Mouse (Mus musculus) MEL (cell line): Measurements from ENCODE around the gene Vamp2. TPM values are rescaled to one million over a fixed set of nuclear protein-coding genes. Genes with fewer than 3 reads are reported as not detected.

Source experiments
- DNase-seq: peaks from one replicate; pipeline ENCODE4 v3.0.0; 2011; ENCODE audit warnings: low read depth, low spot score
- H3K27ac ChIP-seq: 2 replicates; pipeline ENCODE4 v1.5.1; 2012; ENCODE audit warnings: low read depth, mild to moderate bottlenecking, control low read depth, low read length, moderate library complexity; ENCODE audit not compliant: control insufficient read depth
- H3K27me3 ChIP-seq, 2 experiments: fragments of 150-350 bp in 1 of 2; sonication (generic) in 1 of 2; 2 replicates each; pipeline ENCODE4 v1.6.1; 2012; ENCODE audit warnings: low read length in 2 of 2, mild to moderate bottlenecking in 2 of 2, improper control_type of control experiment in 1 of 2, moderate library complexity in 1 of 2; ENCODE audit not compliant: insufficient read depth in 2 of 2, control insufficient read depth in 1 of 2
- H3K36me3 ChIP-seq, 2 experiments: 2 replicates each; pipeline ENCODE4 v1.6.1; 2012 to 2014; ENCODE audit warnings: low read length in 2 of 2, improper control_type of control experiment in 1 of 2, inconsistent platforms in 1 of 2, mild to moderate bottlenecking in 1 of 2; ENCODE audit not compliant: insufficient read depth in 2 of 2, control insufficient read depth in 1 of 2
- H3K4me1 ChIP-seq, 2 experiments: fragments of 150-350 bp in 1 of 2; sonication (generic) in 1 of 2; 2 replicates each; pipeline ENCODE4 v1.6.1; 2012; ENCODE audit warnings: low read length in 2 of 2, improper control_type of control experiment in 1 of 2, mild to moderate bottlenecking in 1 of 2; ENCODE audit not compliant: insufficient read depth in 2 of 2, control insufficient read depth in 1 of 2
- H3K4me3 ChIP-seq, 2 experiments: fragments of 150-350 bp in 1 of 2; sonication (generic) in 1 of 2; 2 replicates each; pipeline ENCODE4 v1.5.1; 2012; ENCODE audit warnings: low read depth in 2 of 2, low read length in 2 of 2, mild to moderate bottlenecking in 2 of 2, moderate library complexity in 2 of 2, control low read depth in 1 of 2, improper control_type of control experiment in 1 of 2; ENCODE audit not compliant: control insufficient read depth in 1 of 2, insufficient read depth in 1 of 2
- H3K79me2 ChIP-seq: 2 replicates; pipeline ENCODE4 v1.6.1; 2012; ENCODE audit warnings: mild to moderate bottlenecking, low read length, moderate library complexity; ENCODE audit not compliant: control insufficient read depth, poor library complexity, insufficient read depth
- H3K9ac ChIP-seq: 2 replicates; pipeline ENCODE4 v1.6.1; 2012; ENCODE audit warnings: low read depth, mild to moderate bottlenecking, control low read depth, low read length, moderate library complexity; ENCODE audit not compliant: control insufficient read depth, poor library complexity, severe bottlenecking
- H3K9me3 ChIP-seq: fragments of 150-350 bp; sonication (generic); replicated peaks from 2 replicates; pipeline ENCODE4 v1.6.1; 2012; ENCODE audit warnings: mild to moderate bottlenecking, low read length, improper control_type of control experiment, moderate library complexity; ENCODE audit not compliant: insufficient read depth
- CHD1 ChIP-seq: IDR thresholded peaks from 2 replicates; pipeline ENCODE4 v1.6.1; 2012; ENCODE audit warnings: low read depth, mild to moderate bottlenecking, inconsistent platforms, low read length, improper control_type of control experiment
- CHD2 ChIP-seq: IDR thresholded peaks from 2 replicates; pipeline ENCODE4 v1.6.1; 2011; ENCODE audit warnings: low read length, improper control_type of control experiment
- EP300 ChIP-seq, 2 experiments: IDR thresholded peaks; 2 replicates each; pipeline ENCODE4 v1.6.1; 2011; ENCODE audit warnings: improper control_type of control experiment in 2 of 2, low read length in 2 of 2, low read depth in 1 of 2, mild to moderate bottlenecking in 1 of 2
- GABPA ChIP-seq: IDR thresholded peaks from 2 replicates; pipeline ENCODE4 v1.6.1; 2012; ENCODE audit warnings: low read depth, mild to moderate bottlenecking, inconsistent platforms, low read length, improper control_type of control experiment, moderate library complexity
- GATA1 ChIP-seq: IDR thresholded peaks from 2 replicates; pipeline ENCODE4 v1.6.1; 2011; ENCODE audit warnings: low read depth, low read length, improper control_type of control experiment
- JUND ChIP-seq: IDR thresholded peaks from 2 replicates; pipeline ENCODE4 v1.6.1; 2011; ENCODE audit warnings: low read depth, mild to moderate bottlenecking, improper control_type of control experiment, low read length
- MAX ChIP-seq: IDR thresholded peaks from 2 replicates; pipeline ENCODE4 v1.6.1; 2011; ENCODE audit warnings: low read length, improper control_type of control experiment
- MEF2A ChIP-seq: IDR thresholded peaks from 2 replicates; pipeline ENCODE4 v1.6.1; 2014; ENCODE audit warnings: low read depth, mild to moderate bottlenecking, inconsistent platforms, low read length, improper control_type of control experiment; ENCODE audit not compliant: poor library complexity, insufficient replicate concordance, severe bottlenecking; ENCODE audit errors: extremely low read depth
- MYB ChIP-seq: IDR thresholded peaks from 2 replicates; pipeline ENCODE4 v1.6.1; 2011; ENCODE audit warnings: mild to moderate bottlenecking, low read depth, low read length, improper control_type of control experiment
- NRF1 ChIP-seq: IDR thresholded peaks from 2 replicates; pipeline ENCODE4 v1.6.1; 2014; ENCODE audit warnings: low read depth, mild to moderate bottlenecking, inconsistent platforms, low read length, improper control_type of control experiment, moderate library complexity; ENCODE audit not compliant: poor library complexity, insufficient read depth, severe bottlenecking
- POLR2A ChIP-seq, 2 experiments: IDR thresholded peaks; 2 replicates each; pipeline ENCODE4 v1.6.1; 2011 to 2012; ENCODE audit warnings: low read length in 2 of 2, mild to moderate bottlenecking in 2 of 2, control low read depth in 1 of 2, improper control_type of control experiment in 1 of 2, low read depth in 1 of 2, moderate library complexity in 1 of 2; ENCODE audit not compliant: control insufficient read depth in 1 of 2, insufficient read depth in 1 of 2, poor library complexity in 1 of 2
- POLR2AphosphoS2 ChIP-seq: IDR thresholded peaks from 2 replicates; pipeline ENCODE4 v1.6.1; 2011; ENCODE audit warnings: low read length, improper control_type of control experiment
- POLR2AphosphoS5 ChIP-seq: IDR thresholded peaks from 2 replicates; pipeline ENCODE4 v1.6.1; 2012; ENCODE audit warnings: low read depth, borderline replicate concordance, mild to moderate bottlenecking, inconsistent platforms, low read length, moderate library complexity, mixed read lengths
- RAD21 ChIP-seq: IDR thresholded peaks from 2 replicates; pipeline ENCODE4 v1.6.1; 2011; ENCODE audit warnings: mild to moderate bottlenecking, low read depth, low read length, improper control_type of control experiment
- TAL1 ChIP-seq: IDR thresholded peaks from 2 replicates; pipeline ENCODE4 v1.6.1; 2012; ENCODE audit warnings: mild to moderate bottlenecking, inconsistent platforms, low read length, moderate library complexity, mixed read lengths
- TCF12 ChIP-seq: IDR thresholded peaks from 2 replicates; pipeline ENCODE4 v1.6.1; 2014; ENCODE audit warnings: low read depth, mild to moderate bottlenecking, inconsistent platforms, low read length, improper control_type of control experiment, moderate library complexity
- USF1 ChIP-seq: IDR thresholded peaks from 2 replicates; pipeline ENCODE4 v1.6.1; 2014; ENCODE audit warnings: low read depth, mild to moderate bottlenecking, inconsistent platforms, low read length, improper control_type of control experiment, moderate library complexity
- ZNF384 ChIP-seq: IDR thresholded peaks from 2 replicates; pipeline ENCODE4 v1.6.1; 2012; ENCODE audit warnings: low read depth, mild to moderate bottlenecking, inconsistent platforms, low read length, improper control_type of control experiment
- polyA plus RNA-seq, 2 experiments: library from polyadenylated mRNA; stranded (reverse) in 1 of 2; unstranded in 1 of 2; fragments of >175 nt in 1 of 2; fragments of >200 nt in 1 of 2; gene quantifications; 2 replicates each; pipeline versions ENCODE4 v1.2.1 to v1.2.4; 2012; ENCODE audit warnings: low replicate concordance in 2 of 2, low read depth in 1 of 2; ENCODE audit not compliant: insufficient read length in 2 of 2, insufficient read depth in 1 of 2, missing spikeins in 1 of 2
- total RNA-seq: library from RNA; depleted of rRNA; stranded (reverse); fragments of 300-350 nt; gene quantifications from 2 replicates; pipeline ENCODE4 v1.2.3, GENCODE M21; 2012

The Vamp2 gene
- total and polyA plus RNA-seq, 3 experiments: 3.3 to 28.9 TPM; not detected in 1

GRCm38 (mm10) chr11:69103121-69103520 lies 14.8 kb downstream of the Vamp2 start:
- Histone ChIP-seq H3K79me2 (peaks cover 15% of the 10 kb centered on the region), H3K9me3 (no peaks in the 10 kb centered on the region), H3K9ac (no peak overlapping the region), H3K27ac (no peak overlapping the region), H3K4me1 (peaks cover 9 to 15% of the 10 kb centered on the region in 2 experiments), H3K27me3 (no peaks in the 10 kb centered on the region), H3K36me3 (peaks cover 0 to 6% of the 10 kb centered on the region in 2 experiments; a peak in 2 of 4 replicates), H3K4me3 (no peak overlapping the region)
- no peak for TF ChIP-seq POLR2A (IDR thresholded peaks at IDR 0.05; ENCODE audit: control insufficient read depth in 1 of 2, insufficient read depth in 1 of 2, low read depth in 1 of 2, low read length in 2 of 2, poor library complexity in 1 of 2)
- TF ChIP-seq EP300 (IDR thresholded peaks at IDR 0.05; ENCODE audit: low read depth in 1 of 2, low read length in 2 of 2): no peak
- no peak for TF ChIP-seq CHD2
- TF ChIP-seq TAL1: no peak
- TF ChIP-seq POLR2AphosphoS2: no peak
- no peak for TF ChIP-seq MYB
- no peak for DNase-seq

- no peak overlapping the region for H3K9ac ChIP-seq
- H3K36me3 ChIP-seq: peaks cover 0 to 3% of the 10 kb centered on the region in 2 experiments; a peak in 2 of 4 replicates
- H3K9me3 ChIP-seq: no peaks in the 10 kb centered on the region
- DNase-seq: no peak
- no peak overlapping the region for H3K4me3 ChIP-seq
- H3K4me1 ChIP-seq: peaks cover 4 to 10% of the 10 kb centered on the region in 2 experiments; a peak in 3 of 4 replicates
- no peak overlapping the region for H3K27ac ChIP-seq
- no peaks in the 10 kb centered on the region for H3K27me3 ChIP-seq
- no peak for TF ChIP-seq USF1
- TF ChIP-seq NRF1: no peak
- TF ChIP-seq TCF12: no peak
- no peak for TF ChIP-seq GATA1
- H3K79me2 ChIP-seq: peaks cover 13% of the 10 kb centered on the region; the same call in 1 of the 2 replicates
Measured at GRCm38 (mm10) chr11:69103531-69104435, 15.5 kb downstream of the Vamp2 start.

- Histone ChIP-seq H3K4me3 (no peak overlapping the region), H3K9me3 (no peaks in the 10 kb centered on the region), H3K27ac (no peak overlapping the region), H3K27me3 (no peaks in the 10 kb centered on the region)
- TF ChIP-seq JUND (no peak), MEF2A (no peak), POLR2AphosphoS5 (no peak), POLR2AphosphoS2 (no peak), ZNF384 (no peak), MAX (no peak), CHD1 (no peak), EP300 (IDR thresholded peaks at IDR 0.05; ENCODE audit: low read depth in 1 of 2, low read length in 2 of 2) (no peak), RAD21 (no peak), GABPA (no peak), TAL1 (no peak)
- TF ChIP-seq, all 39 proteins: peak for 0
- H3K9ac ChIP-seq: no peak overlapping the region
- peaks cover 0 to 6% of the 10 kb centered on the region in 2 experiments; a peak in 2 of 4 replicates for H3K36me3 ChIP-seq
- no peak for DNase-seq
- H3K79me2 ChIP-seq: peaks cover 8% of the 10 kb centered on the region; the same call in 1 of the 2 replicates
- H3K4me1 ChIP-seq: peaks cover 2 to 8% of the 10 kb centered on the region in 2 experiments; a peak in 2 of 4 replicates
Measured at GRCm38 (mm10) chr11:69104487-69104886, 16.2 kb downstream of the Vamp2 start.
